Mouse (Mus musculus): Measurements from ENCODE around the gene Rbfox3. TPM values are rescaled to one million over a fixed set of nuclear protein-coding genes. Genes with fewer than 3 reads are reported as not detected.

The Rbfox3 gene
- polyA plus RNA-seq, 1 experiment from 2014 or later: 6.9 TPM

GRCm38 (mm10) chr11:118443201-118443970 is 468.0 kb downstream of the Rbfox3 start:
- Histone ChIP-seq H3K4me1 (replicated peaks; ENCODE audit: control insufficient read depth, insufficient read depth, low read length) (peaks cover 11% of the 10 kb centered on the region), H3K9me3 (ENCODE audit: control insufficient read depth, low read length) (no peaks in the 10 kb centered on the region), H3K4me2 (ENCODE audit: low read depth, low read length, severe bottlenecking) (no peak overlapping the region), H3K27me3 (ENCODE audit: control insufficient read depth, insufficient read depth, low read length) (no peaks in the 10 kb centered on the region; the same call in 1 of the 2 replicates), H3K36me3 (ENCODE audit: control insufficient read depth, insufficient read depth, low read length) (no peaks in the 10 kb centered on the region), H3K4me3 (ENCODE audit: low read depth, low read length) (no peak overlapping the region), H3K9ac (ENCODE audit: low read length) (no peak overlapping the region), H3K27ac (ENCODE audit: low read depth, low read length) (no peak overlapping the region)
- peak; percentile 87 for DNase-seq (ENCODE audit: low spot score)
- ATAC-seq (replicated peaks; ENCODE audit: low FRiP score): no peak
- WGBS: 29% methylated on average over 11 of the region's 11 CpGs

GRCm38 (mm10) chr11:118442691-118443090 is 468.7 kb downstream of the Rbfox3 start:
- DNase-seq (ENCODE audit: low spot score): no peak
- H3K4me3 ChIP-seq (ENCODE audit: low read depth, low read length): no peak overlapping the region
- H3K4me2 ChIP-seq (ENCODE audit: low read depth, low read length, severe bottlenecking): no peak overlapping the region
- no peaks in the 10 kb centered on the region for H3K36me3 ChIP-seq (ENCODE audit: control insufficient read depth, insufficient read depth, low read length)
- no peaks in the 10 kb centered on the region; the same call in 1 of the 2 replicates for H3K27me3 ChIP-seq (ENCODE audit: control insufficient read depth, insufficient read depth, low read length)
- H3K4me1 ChIP-seq (replicated peaks; ENCODE audit: control insufficient read depth, insufficient read depth, low read length): peaks cover 11% of the 10 kb centered on the region
- H3K27ac ChIP-seq (ENCODE audit: low read depth, low read length): no peak overlapping the region
- WGBS: 82% methylated on average over 13 of the region's 13 CpGs
- H3K9ac ChIP-seq (ENCODE audit: low read length): no peak overlapping the region
- no peak for ATAC-seq (replicated peaks; ENCODE audit: low FRiP score)
- H3K9me3 ChIP-seq (ENCODE audit: control insufficient read depth, low read length): no peaks in the 10 kb centered on the region

Small RNAs within 50 kb of the gene (microRNA-seq; reads per million reads assigned to microRNA genes)
- gene Gm25040 (ENCODE audit: insufficient number of aligned reads): not detected

Other genes starting within 250 kb of the Rbfox3 start
- not detected in 2 replicates for gene Enpp7, start 76.6 kb upstream of the Rbfox3 start, polyA plus RNA-seq (2014; fragmentation: Nextera tagmentation; extraction: Ambion mirVana)
- gene Cbx2, start 111.4 kb upstream of the Rbfox3 start, polyA plus RNA-seq (2014; fragmentation: Nextera tagmentation; extraction: Ambion mirVana): 101 and 103 TPM in 2 replicates
- 9.5 and 11.2 TPM in 2 replicates for gene Cbx8, start 129.4 kb upstream of the Rbfox3 start, polyA plus RNA-seq (2014; fragmentation: Nextera tagmentation; extraction: Ambion mirVana)
- gene Cbx4, start 174.6 kb upstream of the Rbfox3 start, polyA plus RNA-seq (2014; fragmentation: Nextera tagmentation; extraction: Ambion mirVana): 6.4 and 7.0 TPM in 2 replicates

All from forebrain, embryonic 11.5 days (tissue).